Mouse (Mus musculus) retina, postnatal 7 days (tissue): ENCODE results near the gene Rtn4ip1.

Experiments
- DNase-seq: peaks from one replicate; pipeline ENCODE4 v3.0.0-alpha.2; 2012; ENCODE audit warnings: low read depth, low spot score

Rtn4ip1 gene

DNA sequence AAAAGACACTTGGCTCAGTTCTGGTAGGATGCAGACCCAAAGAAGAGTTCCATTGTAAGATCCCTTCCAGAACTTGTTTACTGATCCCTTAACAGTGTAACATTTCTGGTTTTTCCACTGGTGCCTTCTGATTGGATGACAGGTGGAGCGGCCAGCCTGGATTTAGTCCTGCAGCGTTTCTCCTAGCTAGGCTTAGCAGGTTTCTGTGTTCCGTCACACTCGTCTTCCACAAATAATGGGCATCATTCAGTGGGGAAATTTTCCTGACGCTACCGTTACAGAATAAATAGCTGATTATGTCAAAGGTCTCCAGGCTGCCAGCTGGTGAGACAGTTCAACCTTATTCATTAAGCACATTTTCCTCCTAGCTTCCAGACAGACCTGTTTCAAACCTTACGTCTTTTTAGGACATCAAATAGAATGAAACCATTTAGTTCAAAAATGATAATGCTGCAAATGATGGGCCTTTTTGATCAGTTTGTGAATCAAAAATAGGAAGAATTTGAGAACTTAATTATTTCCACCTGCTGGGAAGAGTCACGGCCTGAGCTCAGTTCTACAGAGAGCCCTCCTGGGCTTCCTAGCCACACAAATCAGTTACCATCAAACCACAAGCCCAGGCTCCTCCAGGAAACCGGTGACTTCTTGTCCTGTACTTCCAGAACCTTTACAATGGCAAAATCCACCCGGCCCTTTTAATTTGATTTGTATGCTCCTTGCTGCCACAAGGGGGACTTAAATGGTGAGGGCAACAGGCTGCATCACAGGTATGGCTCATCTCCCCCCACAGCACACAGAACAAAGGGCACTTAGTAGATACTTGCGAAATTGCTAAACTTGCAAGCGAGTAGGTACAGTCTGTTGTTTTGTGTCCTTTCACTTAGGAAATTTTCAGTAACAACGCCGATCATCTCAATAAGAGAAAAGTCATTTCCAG is 100.7 kb downstream of the Rtn4ip1 start:
- DNase-seq = no peak

GRCm38 (mm10) chr10:44002995-44003524 is 101.5 kb downstream of the Rtn4ip1 start:
- DNase-seq = no peak

GRCm38 (mm10) chr10:44003551-44004151 is 102.0 kb downstream of the Rtn4ip1 start:
- no peak for DNase-seq

- DNase-seq = no peak
Measured at GRCm38 (mm10) chr10:44004221-44004751, 102.7 kb downstream of the Rtn4ip1 start.

DNA sequence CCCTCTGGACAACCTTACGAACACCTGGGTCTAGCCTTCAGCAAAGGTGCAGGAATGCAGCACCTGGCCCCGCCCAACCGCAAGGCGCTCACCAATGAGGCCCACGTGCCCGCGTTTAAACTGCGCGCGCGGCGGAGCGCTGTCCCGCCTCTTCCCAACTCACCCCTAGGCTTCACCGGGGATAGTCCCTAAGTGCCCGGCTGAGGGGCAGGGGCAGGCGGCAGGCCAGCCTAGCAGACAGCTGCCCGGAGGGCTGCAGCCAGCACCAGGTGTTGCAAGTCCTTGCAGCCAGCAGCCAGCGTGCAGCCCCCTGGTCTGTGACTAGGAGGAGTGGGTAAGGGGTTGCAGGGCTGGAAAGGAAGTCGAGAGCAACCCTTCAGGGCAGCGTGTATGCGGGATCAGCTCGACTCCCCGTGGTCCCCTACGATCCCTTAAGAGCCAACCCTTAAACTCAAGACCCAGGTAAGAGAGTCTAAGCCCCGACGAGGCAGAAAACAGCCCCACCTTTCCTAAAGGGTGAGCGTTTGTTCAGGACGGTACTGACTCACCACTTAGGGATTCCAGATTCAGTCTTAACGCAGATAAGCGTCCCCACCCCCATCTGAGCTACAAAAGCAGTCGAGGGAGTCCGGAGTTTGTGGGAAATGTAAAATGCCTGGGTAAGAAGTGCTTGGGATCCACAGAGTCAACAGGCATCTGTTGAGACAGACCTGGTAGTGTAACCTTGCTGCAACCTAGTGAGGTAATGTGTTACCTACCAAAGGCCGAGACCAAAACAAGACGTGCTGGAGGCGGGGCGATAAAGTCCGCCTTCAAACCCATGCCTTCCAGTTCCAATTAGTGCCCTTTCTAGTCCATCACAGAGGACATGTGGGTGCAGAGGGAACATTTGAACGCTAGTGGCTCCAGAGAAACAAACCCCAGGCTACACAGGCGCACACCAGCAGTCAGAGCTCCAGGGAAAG is 104.4 kb downstream of the Rtn4ip1 start:
- no peak for DNase-seq
